Mouse (Mus musculus) CD8-positive naive resting alpha-beta T cell, adult 2 months (primary cell): ENCODE data around the gene Hba-x.

Source experiments
- DNase-seq, 2 experiments: peaks; one replicate each; pipeline ENCODE4 v3.0.0; 2022; ENCODE audit warnings: low read depth in 2 of 2, low spot score in 2 of 2

Gene Hba-x

GRCm38 (mm10) chr11:32276347-32276746 lies at the start of gene Hba-x:
Hba-x (plus strand) TSS chr11:32276400.
- DNase-seq: no peak

- no peak for DNase-seq
Observed at GRCm38 (mm10) chr11:32227041-32227440, 49.2 kb upstream of the Hba-x start.

- no peak for DNase-seq
Observed at GRCm38 (mm10) chr11:32227555-32227954, 48.6 kb upstream of the Hba-x start.

- DNase-seq: no peak
Observed at GRCm38 (mm10) chr11:32228292-32228845, 47.8 kb upstream of the Hba-x start.

GRCm38 (mm10) chr11:32230220-32230619 lies 46.0 kb upstream of the Hba-x start:
- no peak for DNase-seq

GRCm38 (mm10) chr11:32231125-32231524 lies 45.1 kb upstream of the Hba-x start:
- no peak for DNase-seq

- no peak for DNase-seq
Observed at GRCm38 (mm10) chr11:32232848-32233247, 43.4 kb upstream of the Hba-x start.

- DNase-seq: no peak
Observed at GRCm38 (mm10) chr11:32233895-32234294, 42.3 kb upstream of the Hba-x start.

GRCm38 (mm10) chr11:32234816-32235485 lies 41.2 kb upstream of the Hba-x start:
- DNase-seq: no peak

- no peak for DNase-seq
Observed at GRCm38 (mm10) chr11:32235646-32236045, 40.6 kb upstream of the Hba-x start.

- no peak for DNase-seq
Observed at GRCm38 (mm10) chr11:32236132-32236531, 40.1 kb upstream of the Hba-x start.

GRCm38 (mm10) chr11:32236712-32237410 lies 39.3 kb upstream of the Hba-x start:
- DNase-seq: no peak

GRCm38 (mm10) chr11:32237411-32237795 lies 38.8 kb upstream of the Hba-x start:
- DNase-seq: no peak

GRCm38 (mm10) chr11:32238093-32238860 lies 37.9 kb upstream of the Hba-x start:
- peak; percentile 62 to 76 for DNase-seq

GRCm38 (mm10) chr11:32241391-32241790 lies 34.8 kb upstream of the Hba-x start:
- DNase-seq: no peak

GRCm38 (mm10) chr11:32242209-32242608 lies 34.0 kb upstream of the Hba-x start:
- no peak for DNase-seq

- DNase-seq: no peak
Observed at GRCm38 (mm10) chr11:32243205-32243955, 32.8 kb upstream of the Hba-x start.

GRCm38 (mm10) chr11:32244064-32244463 lies 32.1 kb upstream of the Hba-x start:
- DNase-seq: no peak

GRCm38 (mm10) chr11:32244617-32245016 lies 31.6 kb upstream of the Hba-x start:
- no peak for DNase-seq

GRCm38 (mm10) chr11:32245614-32246013 lies 30.6 kb upstream of the Hba-x start:
- DNase-seq: no peak

GRCm38 (mm10) chr11:32247068-32247467 lies 29.1 kb upstream of the Hba-x start:
- no peak for DNase-seq
